Mouse (Mus musculus): ENCODE data around the gene 1700025C18Rik. TPM values are rescaled to one million over a fixed set of nuclear protein-coding genes. Genes with fewer than 3 reads are reported as not detected.

The 1700025C18Rik gene
- polyA plus RNA-seq (2014; fragmentation: Illumina TruSeq; extraction: RNeasy Lipid Tissue Mini Kit (QIAGEN cat#74804); ENCODE audit: low read depth, low replicate concordance), result not detected

GRCm38 (mm10) chr2:165090650-165091049, at the start of gene 1700025C18Rik:
Gene 1700025C18Rik, minus strand, starts transcription at chr2:165090750.

GRCm38 (mm10) chr2:165054888-165055852, 35.4 kb downstream of the 1700025C18Rik start, which contains the start of gene Cd40:
Gene Cd40, plus strand, starts transcription at chr2:165055627.

GRCm38 (mm10) chr2:165034131-165035057, 56.2 kb downstream of the 1700025C18Rik start, which contains the start of gene Ncoa5:
Gene Ncoa5, minus strand, starts transcription at chr2:165034867.

Other genes with a start within 250 kb of the 1700025C18Rik start
- gene Pltp, start 233.0 kb downstream of the 1700025C18Rik start, polyA plus RNA-seq (2014; fragmentation: Illumina TruSeq; extraction: RNeasy Lipid Tissue Mini Kit (QIAGEN cat#74804); ENCODE audit: low read depth, low replicate concordance), result 1.9 TPM
- gene Pcif1, start 211.4 kb downstream of the 1700025C18Rik start, polyA plus RNA-seq (2014; fragmentation: Illumina TruSeq; extraction: RNeasy Lipid Tissue Mini Kit (QIAGEN cat#74804); ENCODE audit: low read depth, low replicate concordance), result 3.1 TPM
- 0.19 TPM for gene Zfp335, start 179.0 kb downstream of the 1700025C18Rik start, polyA plus RNA-seq (2014; fragmentation: Illumina TruSeq; extraction: RNeasy Lipid Tissue Mini Kit (QIAGEN cat#74804); ENCODE audit: low read depth, low replicate concordance)
- gene Mmp9, start 150.0 kb downstream of the 1700025C18Rik start, polyA plus RNA-seq (2014; fragmentation: Illumina TruSeq; extraction: RNeasy Lipid Tissue Mini Kit (QIAGEN cat#74804); ENCODE audit: low read depth, low replicate concordance), result 1.8 TPM
- 0.38 TPM for gene Slc12a5, start 129.9 kb downstream of the 1700025C18Rik start, polyA plus RNA-seq (2014; fragmentation: Illumina TruSeq; extraction: RNeasy Lipid Tissue Mini Kit (QIAGEN cat#74804); ENCODE audit: low read depth, low replicate concordance)
- gene Ncoa5, start 55.9 kb downstream of the 1700025C18Rik start, polyA plus RNA-seq (2014; fragmentation: Illumina TruSeq; extraction: RNeasy Lipid Tissue Mini Kit (QIAGEN cat#74804); ENCODE audit: low read depth, low replicate concordance), result 13.0 TPM
- 0.88 TPM for gene Cd40, start 35.1 kb downstream of the 1700025C18Rik start, polyA plus RNA-seq (2014; fragmentation: Illumina TruSeq; extraction: RNeasy Lipid Tissue Mini Kit (QIAGEN cat#74804); ENCODE audit: low read depth, low replicate concordance)
- gene Cdh22, start 144.1 kb upstream of the 1700025C18Rik start, polyA plus RNA-seq (2014; fragmentation: Illumina TruSeq; extraction: RNeasy Lipid Tissue Mini Kit (QIAGEN cat#74804); ENCODE audit: low read depth, low replicate concordance), result not detected
- 2.8 TPM for gene Slc35c2, start 197.1 kb upstream of the 1700025C18Rik start, polyA plus RNA-seq (2014; fragmentation: Illumina TruSeq; extraction: RNeasy Lipid Tissue Mini Kit (QIAGEN cat#74804); ENCODE audit: low read depth, low replicate concordance)
- gene Elmo2, start 235.7 kb upstream of the 1700025C18Rik start, polyA plus RNA-seq (2014; fragmentation: Illumina TruSeq; extraction: RNeasy Lipid Tissue Mini Kit (QIAGEN cat#74804); ENCODE audit: low read depth, low replicate concordance), result 4.4 TPM

All from sigmoid colon, adult 10 weeks (tissue).